Mouse (Mus musculus): ENCODE measurements around the gene Camk1d.

- no peak for TF ChIP-seq CTCF (IDR thresholded peaks at IDR 0.05; ENCODE audit: insufficient read depth, low read depth, low read length)
- TF ChIP-seq POLR2A (IDR thresholded peaks at IDR 0.05; ENCODE audit: insufficient read depth, low read depth, low read length) = no peak
Measured at GRCm38 (mm10) chr2:5566611-5567010, 147.7 kb downstream of the Camk1d start.
